Mouse (Mus musculus) CH12.LX (cell line): ENCODE data around the gene Cd248. TPM values are rescaled to one million over a fixed set of nuclear protein-coding genes. Genes with fewer than 3 reads are reported as not detected.
A peak's percentile ranks its signal among the peaks of the same experiment; 100 is the strongest.

Experiments
- DNase-seq: peaks from one replicate; pipeline ENCODE4 v3.0.0-alpha.2; 2013; ENCODE audit errors: extremely low read depth
- H3K27ac ChIP-seq: 2 replicates; pipeline ENCODE4 v1.5.1; 2012; ENCODE audit warnings: low read depth, mild to moderate bottlenecking, control low read depth, moderate library complexity; ENCODE audit not compliant: insufficient read depth
- H3K27me3 ChIP-seq: replicated peaks from 2 replicates; pipeline ENCODE3; 2012; ENCODE audit warnings: inconsistent platforms
- H3K36me3 ChIP-seq, 2 experiments: replicated peaks in 1 of 2; 2 replicates each; pipeline versions ENCODE3 to v1.6.1; 2012; ENCODE audit warnings: inconsistent platforms in 1 of 2, low read length in 1 of 2, mild to moderate bottlenecking in 1 of 2, mixed read lengths in 1 of 2, moderate library complexity in 1 of 2; ENCODE audit not compliant: control insufficient read depth in 1 of 2, insufficient read depth in 1 of 2
- H3K4me1 ChIP-seq, 2 experiments: 2 replicates each; pipeline ENCODE4 v1.6.1; 2012; ENCODE audit warnings: inconsistent platforms in 1 of 2, moderate library complexity in 1 of 2; ENCODE audit not compliant: insufficient read depth in 2 of 2, control insufficient read depth in 1 of 2
- H3K4me2 ChIP-seq: 2 replicates; pipeline ENCODE4 v1.6.1; 2012; ENCODE audit warnings: low read depth, mild to moderate bottlenecking, control low read depth; ENCODE audit not compliant: poor library complexity, insufficient read depth, severe bottlenecking
- H3K4me3 ChIP-seq, 3 experiments: fragments of 150-350 bp in 1 of 3; sonication (generic) in 1 of 3; replicated peaks in 1 of 3; 2 replicates each; pipeline versions ENCODE3 to v1.5.1; 2011 to 2012; ENCODE audit warnings: low read depth in 2 of 3, low read length in 2 of 3, mild to moderate bottlenecking in 2 of 3, moderate library complexity in 2 of 3, control low read depth in 1 of 3, improper control_type of control experiment in 1 of 3, inconsistent platforms in 1 of 3, mixed read lengths in 1 of 3; ENCODE audit not compliant: poor library complexity in 1 of 3
- H3K79me2 ChIP-seq: replicated peaks from 2 replicates; pipeline ENCODE4 v1.6.1; 2012; ENCODE audit warnings: mild to moderate bottlenecking, moderate library complexity; ENCODE audit not compliant: control insufficient read depth, poor library complexity, insufficient read depth, severe bottlenecking; ENCODE audit errors: extremely low read depth
- H3K9ac ChIP-seq: 2 replicates; pipeline ENCODE4 v1.6.1; 2012; ENCODE audit warnings: low read depth, mild to moderate bottlenecking, control low read depth, moderate library complexity; ENCODE audit not compliant: insufficient read depth
- H3K9me3 ChIP-seq: replicated peaks from 2 replicates; pipeline ENCODE3; 2012; ENCODE audit warnings: low read length, inconsistent platforms, mixed read lengths
- CHD2 ChIP-seq: IDR thresholded peaks from 2 replicates; pipeline ENCODE4 v1.6.1; 2011; ENCODE audit warnings: low read length, improper control_type of control experiment
- CTCF ChIP-seq, 2 experiments: IDR thresholded peaks in 1 of 2; conservative IDR thresholded peaks in 1 of 2; 2 replicates each; pipeline ENCODE4 v1.5.1; 2011 to 2012; ENCODE audit warnings: low read depth in 2 of 2, low read length in 2 of 2, improper control_type of control experiment in 1 of 2, inconsistent platforms in 1 of 2, mild to moderate bottlenecking in 1 of 2, moderate library complexity in 1 of 2
- E2F4 ChIP-seq: IDR thresholded peaks from 2 replicates; pipeline ENCODE4 v1.6.1; 2011; ENCODE audit warnings: low read depth, low read length, improper control_type of control experiment; ENCODE audit not compliant: insufficient replicate concordance
- ELF1 ChIP-seq: IDR thresholded peaks from 2 replicates; pipeline ENCODE4 v1.6.1; 2014; ENCODE audit warnings: low read depth, mild to moderate bottlenecking, inconsistent platforms, low read length, improper control_type of control experiment
- EP300 ChIP-seq: IDR thresholded peaks from 2 replicates; pipeline ENCODE4 v1.6.1; 2011; ENCODE audit warnings: low read length, improper control_type of control experiment
- HCFC1 ChIP-seq: IDR thresholded peaks from 2 replicates; pipeline ENCODE4 v1.6.1; 2012; ENCODE audit warnings: low read depth, mild to moderate bottlenecking, inconsistent platforms, low read length, improper control_type of control experiment
- JUN ChIP-seq: IDR thresholded peaks from 2 replicates; pipeline ENCODE4 v1.6.1; 2011; ENCODE audit warnings: low read depth, mild to moderate bottlenecking, low read length, improper control_type of control experiment, moderate library complexity; ENCODE audit not compliant: insufficient read depth
- JUND ChIP-seq: conservative IDR thresholded peaks from 2 replicates; pipeline ENCODE4 v1.6.1; 2011; ENCODE audit warnings: low read depth, low read length, improper control_type of control experiment
- MAX ChIP-seq: IDR thresholded peaks from 2 replicates; pipeline ENCODE4 v1.6.1; 2011; ENCODE audit warnings: low read length, improper control_type of control experiment
- MEF2A ChIP-seq: IDR thresholded peaks from 2 replicates; pipeline ENCODE4 v1.6.1; 2014; ENCODE audit warnings: low read depth, mild to moderate bottlenecking, inconsistent platforms, low read length, improper control_type of control experiment, borderline replicate concordance
- MXI1 ChIP-seq: IDR thresholded peaks from 2 replicates; pipeline ENCODE4 v1.6.1; 2011; ENCODE audit warnings: mild to moderate bottlenecking, low read depth, low read length, improper control_type of control experiment
- MYC ChIP-seq: IDR thresholded peaks from 2 replicates; pipeline ENCODE4 v1.6.1; 2011; ENCODE audit warnings: low read depth, mild to moderate bottlenecking, improper control_type of control experiment, low read length
- NRF1 ChIP-seq: IDR thresholded peaks from 2 replicates; pipeline ENCODE4 v1.6.1; 2014; ENCODE audit warnings: low read depth, mild to moderate bottlenecking, inconsistent platforms, low read length, improper control_type of control experiment, moderate library complexity
- POLR2A ChIP-seq: IDR thresholded peaks from 2 replicates; pipeline ENCODE4 v1.6.1; 2011; ENCODE audit warnings: low read depth, mild to moderate bottlenecking, improper control_type of control experiment, low read length
- POLR2AphosphoS2 ChIP-seq: IDR thresholded peaks from 2 replicates; pipeline ENCODE4 v1.6.1; 2011; ENCODE audit warnings: low read depth, low read length, improper control_type of control experiment
- RAD21 ChIP-seq: IDR thresholded peaks from 2 replicates; pipeline ENCODE4 v1.6.1; 2011; ENCODE audit warnings: low read depth, mild to moderate bottlenecking, low read length, improper control_type of control experiment, moderate library complexity
- RCOR1 ChIP-seq: conservative IDR thresholded peaks from 2 replicates; pipeline ENCODE4 v1.6.1; 2012; ENCODE audit warnings: low read depth, mild to moderate bottlenecking, inconsistent platforms, low read length, improper control_type of control experiment
- SIN3A ChIP-seq: IDR thresholded peaks from 2 replicates; pipeline ENCODE4 v1.6.1; 2012; ENCODE audit warnings: low read length, improper control_type of control experiment, inconsistent platforms
- SMC3 ChIP-seq: IDR thresholded peaks from 2 replicates; pipeline ENCODE4 v1.6.1; 2011; ENCODE audit warnings: low read depth, low read length, improper control_type of control experiment
- TBP ChIP-seq: conservative IDR thresholded peaks from 2 replicates; pipeline ENCODE4 v1.6.1; 2011; ENCODE audit warnings: low read depth, low read length, improper control_type of control experiment
- TCF12 ChIP-seq: IDR thresholded peaks from 2 replicates; pipeline ENCODE4 v1.6.1; 2014; ENCODE audit warnings: low read depth, mild to moderate bottlenecking, inconsistent platforms, low read length, improper control_type of control experiment
- UBTF ChIP-seq: IDR thresholded peaks from 2 replicates; pipeline ENCODE4 v1.6.1; 2012; ENCODE audit warnings: low read depth, mild to moderate bottlenecking, inconsistent platforms, low read length, improper control_type of control experiment, moderate library complexity
- USF1 ChIP-seq: IDR thresholded peaks from 2 replicates; pipeline ENCODE4 v1.6.1; 2014; ENCODE audit warnings: low read depth, mild to moderate bottlenecking, inconsistent platforms, low read length, improper control_type of control experiment
- USF2 ChIP-seq: conservative IDR thresholded peaks from 2 replicates; pipeline ENCODE4 v1.6.1; 2011; ENCODE audit warnings: low read depth, low read length, improper control_type of control experiment
- ZC3H11A ChIP-seq: IDR thresholded peaks from 2 replicates; pipeline ENCODE4 v1.6.1; 2012; ENCODE audit warnings: low read depth, mild to moderate bottlenecking, inconsistent platforms, low read length, improper control_type of control experiment
- ZKSCAN1 ChIP-seq: IDR thresholded peaks from 2 replicates; pipeline ENCODE4 v1.6.1; 2012; ENCODE audit warnings: low read depth, inconsistent platforms, low read length, improper control_type of control experiment, borderline replicate concordance
- ZNF384 ChIP-seq: IDR thresholded peaks from 2 replicates; pipeline ENCODE4 v1.6.1; 2012; ENCODE audit warnings: low read depth, low read length, improper control_type of control experiment, inconsistent platforms
- dilution Hi-C: fragments of 300-500 bp; cut with MboI; formaldehyde crosslinking; loops from 2 replicates; pipeline ENCODE4 v1.14.3; 2020; ENCODE audit warnings: low sequenced_read_pairs; ENCODE audit not compliant: extremely low pct_unique_long_range_greater_than_20kb, extremely low pct_ligation_motif_present
- in situ Hi-C: fragments of 300-500 bp; cut with MboI; formaldehyde crosslinking; loops from 3 replicates; pipeline ENCODE4 v1.14.3; 2019; ENCODE audit warnings: low sequenced_read_pairs, low pct_ligation_motif_present, low pct_unique_long_range_greater_than_20kb, mixed read lengths
- polyA plus RNA-seq: library from polyadenylated mRNA; unstranded; fragments of >175 nt; gene quantifications from 2 replicates; pipeline ENCODE4 v1.2.1, GENCODE M21; 2012; ENCODE audit warnings: low read depth; ENCODE audit not compliant: insufficient read length
- total RNA-seq, 2 experiments: library from RNA; depleted of rRNA; stranded (reverse); fragments of 300-350 nt in 1 of 2; fragments of >200 nt in 1 of 2; gene quantifications; 2 replicates each; pipeline ENCODE4 v1.2.3; 2012 to 2014

Gene Cd248
- total and polyA plus RNA-seq, 3 experiments = not detected

GRCm38 (mm10) chr19:5079279-5079678 is 11.4 kb downstream of the Cd248 start:
- in situ Hi-C loops (no loop called here), dilution Hi-C loops (no loop called here)
- no peak overlapping the region for H3K9ac ChIP-seq
- TF ChIP-seq USF2 (no peak), CTCF (conservative IDR thresholded peaks at IDR 0.05 in 1 of 2, IDR thresholded peaks at IDR 0.05 in 1 of 2; ENCODE audit: low read depth in 2 of 2, low read length in 2 of 2) (peak in 1 of 2 experiments; percentile 22; a peak in 1 of 4 replicates), TBP (no peak), RAD21 (peak; percentile 2)
- H3K36me3 ChIP-seq = no peaks in the 10 kb centered on the region
- H3K9me3 ChIP-seq = peaks cover 8% of the 10 kb centered on the region
- no peak for DNase-seq
- H3K79me2 ChIP-seq = no peaks in the 10 kb centered on the region
- no peak overlapping the region for H3K27ac ChIP-seq
- H3K4me1 ChIP-seq = peaks cover 0 to 8% of the 10 kb centered on the region in 2 experiments; a peak in 2 of 4 replicates
- no peak overlapping the region for H3K4me3 ChIP-seq
- peaks cover 80% of the 10 kb centered on the region for H3K27me3 ChIP-seq
- no peak overlapping the region for H3K4me2 ChIP-seq

GRCm38 (mm10) chr19:5082005-5082404 is 14.1 kb downstream of the Cd248 start:
- no peak for TF ChIP-seq SIN3A
- no peak for TF ChIP-seq USF2
- no peak for TF ChIP-seq UBTF
- TF ChIP-seq MYC = no peak
- no peak for TF ChIP-seq TCF12
- TF ChIP-seq ZC3H11A = no peak
- TF ChIP-seq TBP = no peak
- TF ChIP-seq RCOR1 = no peak
- no peak for TF ChIP-seq HCFC1
- no peak for TF ChIP-seq MAX
- TF ChIP-seq E2F4 = no peak
- no peak overlapping the region for H3K4me3 ChIP-seq

GRCm38 (mm10) chr19:5082596-5082995 is 14.7 kb downstream of the Cd248 start:
- DNase-seq = no peak
- dilution Hi-C loops (no loop called here), in situ Hi-C loops (no loop called here)
- H3K79me2 ChIP-seq = no peaks in the 10 kb centered on the region
- H3K27ac ChIP-seq = peak overlapping the region; percentile 2; the same call in 1 of the 2 replicates
- H3K9me3 ChIP-seq = peaks cover 5% of the 10 kb centered on the region
- TF ChIP-seq ZNF384 (no peak), MEF2A (no peak), JUND (no peak), CHD2 (no peak), JUN (no peak), SMC3 (no peak), NRF1 (no peak), ZC3H11A (no peak), USF1 (no peak), UBTF (no peak), POLR2AphosphoS2 (no peak), ZKSCAN1 (no peak), EP300 (no peak), E2F4 (no peak), MXI1 (no peak), POLR2A (no peak), TCF12 (no peak), ELF1 (no peak)
- H3K27me3 ChIP-seq = peaks cover 75% of the 10 kb centered on the region
- peaks cover 4 to 13% of the 10 kb centered on the region in 2 experiments for H3K4me1 ChIP-seq
- H3K4me2 ChIP-seq = no peak overlapping the region
- no peaks in the 10 kb centered on the region for H3K36me3 ChIP-seq
- H3K4me3 ChIP-seq = no peak overlapping the region
- no peak overlapping the region for H3K9ac ChIP-seq

More at GRCm38 (mm10) chr19:5082005-5082404, 14.1 kb downstream of the Cd248 start:
- dilution Hi-C loops = no loop called here
- no peak for DNase-seq
- H3K27ac ChIP-seq = no peak overlapping the region
- in situ Hi-C loops = no loop called here
- H3K27me3 ChIP-seq = peaks cover 77% of the 10 kb centered on the region
- no peaks in the 10 kb centered on the region for H3K36me3 ChIP-seq
- peaks cover 5% of the 10 kb centered on the region for H3K9me3 ChIP-seq
- H3K9ac ChIP-seq = no peak overlapping the region
- H3K4me2 ChIP-seq = no peak overlapping the region
- H3K4me1 ChIP-seq = peaks cover 0 to 9% of the 10 kb centered on the region in 2 experiments; a peak in 2 of 4 replicates
- H3K79me2 ChIP-seq = no peaks in the 10 kb centered on the region
